Mouse (Mus musculus) midbrain, postnatal 0 days (tissue): Measurements from ENCODE around the gene Gse1. TPM values are rescaled to one million over a fixed set of nuclear protein-coding genes. Genes with fewer than 3 reads are reported as not detected.

Source experiments
- ATAC-seq: fragments of 200-750 bp; cut with Nextera tagmentation; 2 replicates; pipeline ENCODE4 v1.8.0; 2017; ENCODE audit warnings: moderate number of reproducible peaks, mild to moderate bottlenecking, moderate TSS enrichment, moderate library complexity; ENCODE audit not compliant: low FRiP score
- DNase-seq: peaks from one replicate; pipeline ENCODE4 v3.0.0-alpha.2; 2015; ENCODE audit warnings: low spot score
- H3K27ac ChIP-seq: fragments of 300-500 bp; sonication (generic); 2 replicates; pipeline ENCODE4 v1.5.1; 2014; ENCODE audit warnings: low read depth, mild to moderate bottlenecking, low read length, mixed read lengths
- H3K27me3 ChIP-seq: fragments of 300-500 bp; sonication (generic); 2 replicates; pipeline ENCODE4 v1.6.1; 2014; ENCODE audit warnings: low read length, control low read depth, mixed read lengths; ENCODE audit not compliant: insufficient read depth
- H3K36me3 ChIP-seq: fragments of 300-500 bp; sonication (generic); 2 replicates; pipeline ENCODE4 v1.6.1; 2014; ENCODE audit warnings: low read length, control low read depth, mixed read lengths; ENCODE audit not compliant: insufficient read depth
- H3K4me1 ChIP-seq: fragments of 300-500 bp; sonication (generic); 2 replicates; pipeline ENCODE4 v1.6.1; 2014; ENCODE audit warnings: mild to moderate bottlenecking, control low read depth, antibody characterized with exemption, low read length, mixed read lengths; ENCODE audit not compliant: insufficient read depth
- H3K4me2 ChIP-seq: fragments of 300-500 bp; sonication (generic); 2 replicates; pipeline ENCODE4 v1.6.1; 2014; ENCODE audit warnings: low read depth, mild to moderate bottlenecking, low read length, mixed read lengths; ENCODE audit not compliant: poor library complexity, severe bottlenecking
- H3K4me3 ChIP-seq: fragments of 300-500 bp; sonication (generic); 2 replicates; pipeline ENCODE4 v1.5.1; 2014; ENCODE audit warnings: low read depth, mild to moderate bottlenecking, low read length, moderate library complexity
- H3K9ac ChIP-seq: fragments of 300-500 bp; sonication (generic); replicated peaks from 2 replicates; pipeline ENCODE4 v1.6.1; 2014; ENCODE audit warnings: mild to moderate bottlenecking, low read length, moderate library complexity, mixed read lengths; ENCODE audit not compliant: poor library complexity, severe bottlenecking
- H3K9me3 ChIP-seq: fragments of 300-500 bp; sonication (generic); 2 replicates; pipeline ENCODE4 v1.6.1; 2016; ENCODE audit warnings: low read length, control low read depth
- CTCF ChIP-seq: IDR thresholded peaks from 2 replicates; pipeline ENCODE4 v1.5.1; 2016; ENCODE audit warnings: antibody characterized with exemption, mild to moderate bottlenecking
- WGBS: fragments of 180-500 bp; shearing (Covaris S2); extraction: QIAGEN DNeasy Blood & Tissue Kit; methylation state at CpG from one replicate; pipeline ENCODE4 v1.1.7; 2014; 5-methylcytosine and 5-hydroxymethylcytosine counted together
- polyA plus RNA-seq: library from polyadenylated mRNA; unstranded; fragments of >200 nt; fragmentation: Nextera tagmentation; extraction: Ambion mirVana; gene quantifications from 2 replicates; pipeline ENCODE4 v1.2.1, GENCODE M21; 2015
- total RNA-seq: library from RNA; depleted of rRNA; stranded (reverse); fragments of >200 nt; gene quantifications from 2 replicates; pipeline ENCODE4 v1.2.3, GENCODE M21; 2014

Gse1 gene
- total and polyA plus RNA-seq, 2 experiments from 2014 or later = 12.4 to 51.3 TPM

DNA sequence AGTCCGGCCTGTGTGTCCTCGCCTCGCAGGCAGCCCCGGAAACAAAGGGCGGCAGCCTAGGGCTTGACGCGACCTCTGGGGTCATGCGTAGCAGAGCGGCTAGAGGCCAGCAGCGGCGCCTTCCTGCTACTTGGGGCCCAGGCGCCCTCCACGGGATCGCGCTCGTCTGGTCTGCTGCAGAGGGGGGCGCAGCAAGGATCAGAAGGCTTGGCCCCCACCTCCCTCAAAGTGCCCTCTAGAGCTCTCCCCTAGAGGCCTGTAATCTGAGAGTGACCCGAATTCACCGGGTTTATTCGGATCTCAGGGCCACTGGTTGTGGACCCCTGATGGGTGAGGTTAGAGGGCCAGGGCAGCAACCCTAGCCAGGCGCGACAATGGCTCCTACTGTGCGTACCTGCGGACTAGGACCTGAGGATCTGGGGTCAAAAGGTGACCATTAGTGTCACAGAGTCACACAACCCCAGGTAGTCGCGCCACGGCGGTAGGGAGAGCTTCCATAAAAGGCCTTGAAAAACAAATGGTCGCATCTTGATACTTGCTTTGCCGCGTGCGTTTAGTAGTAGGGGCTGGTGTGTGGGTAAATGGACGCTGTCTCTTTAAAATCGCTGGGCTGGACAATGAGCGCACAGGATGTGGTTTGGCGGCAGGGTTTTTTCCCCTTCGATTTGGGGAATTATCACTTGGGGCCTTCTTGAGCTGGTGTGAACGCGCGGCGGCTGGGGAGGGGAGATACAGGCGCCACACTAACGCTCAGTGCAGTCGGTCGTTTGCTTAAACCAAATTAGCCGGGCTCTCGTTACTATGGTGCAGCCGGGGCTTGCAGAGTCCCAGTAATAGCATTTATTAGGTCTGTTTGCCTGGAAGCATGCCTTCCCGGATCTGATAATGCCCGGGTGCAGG lies 258.5 kb downstream of the Gse1 start:
- Histone ChIP-seq H3K4me2 (peak overlapping the region; percentile 97), H3K27ac (peak overlapping the region; percentile 98), H3K27me3 (no peaks in the 10 kb centered on the region), H3K4me1 (peaks cover 20% of the 10 kb centered on the region), H3K4me3 (peak overlapping the region; percentile 90), H3K36me3 (no peaks in the 10 kb centered on the region), H3K9me3 (no peaks in the 10 kb centered on the region), H3K9ac (peak overlapping the region; percentile 92)
- DNase-seq = peak; percentile 84
- 5% methylated on average over 49 of the region's 50 CpGs for WGBS
- ATAC-seq = 0 out of 2 replicates have a peak, but pooled peaks have one; percentile 6
- 0 out of 2 replicates have a peak, but pooled peaks have one; percentile 4 for TF ChIP-seq CTCF

DNA sequence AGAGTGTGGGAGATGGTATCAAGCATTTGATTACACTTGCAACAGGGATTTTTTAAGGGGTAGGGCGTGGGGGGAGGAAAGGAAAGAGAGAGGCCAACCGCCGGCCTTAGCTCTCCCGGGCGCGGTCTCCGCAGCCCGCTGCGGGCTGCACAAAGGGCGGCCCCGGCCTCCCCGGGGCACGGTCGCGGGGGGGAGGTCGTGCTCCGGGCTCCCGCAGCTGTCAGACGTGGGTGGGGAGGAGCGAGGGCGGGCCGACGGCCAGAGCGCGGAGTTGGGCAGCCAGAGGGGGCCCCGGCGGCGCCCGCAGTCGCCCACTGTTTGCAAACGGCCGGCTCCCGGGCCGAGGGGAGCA lies 259.1 kb downstream of the Gse1 start:
- no peak for TF ChIP-seq CTCF
- DNase-seq (no peak), ATAC-seq (peak; percentile 8; the same call in 1 of the 2 replicates)
- Histone ChIP-seq H3K27me3 (no peaks in the 10 kb centered on the region), H3K4me2 (peak overlapping the region; percentile 97), H3K9ac (peak overlapping the region; percentile 92), H3K4me3 (peak overlapping the region; percentile 90), H3K36me3 (no peaks in the 10 kb centered on the region), H3K4me1 (peaks cover 26% of the 10 kb centered on the region), H3K27ac (peak overlapping the region; percentile 98), H3K9me3 (no peaks in the 10 kb centered on the region)
- WGBS = 0% methylated on average over 32 of the region's 34 CpGs

DNA sequence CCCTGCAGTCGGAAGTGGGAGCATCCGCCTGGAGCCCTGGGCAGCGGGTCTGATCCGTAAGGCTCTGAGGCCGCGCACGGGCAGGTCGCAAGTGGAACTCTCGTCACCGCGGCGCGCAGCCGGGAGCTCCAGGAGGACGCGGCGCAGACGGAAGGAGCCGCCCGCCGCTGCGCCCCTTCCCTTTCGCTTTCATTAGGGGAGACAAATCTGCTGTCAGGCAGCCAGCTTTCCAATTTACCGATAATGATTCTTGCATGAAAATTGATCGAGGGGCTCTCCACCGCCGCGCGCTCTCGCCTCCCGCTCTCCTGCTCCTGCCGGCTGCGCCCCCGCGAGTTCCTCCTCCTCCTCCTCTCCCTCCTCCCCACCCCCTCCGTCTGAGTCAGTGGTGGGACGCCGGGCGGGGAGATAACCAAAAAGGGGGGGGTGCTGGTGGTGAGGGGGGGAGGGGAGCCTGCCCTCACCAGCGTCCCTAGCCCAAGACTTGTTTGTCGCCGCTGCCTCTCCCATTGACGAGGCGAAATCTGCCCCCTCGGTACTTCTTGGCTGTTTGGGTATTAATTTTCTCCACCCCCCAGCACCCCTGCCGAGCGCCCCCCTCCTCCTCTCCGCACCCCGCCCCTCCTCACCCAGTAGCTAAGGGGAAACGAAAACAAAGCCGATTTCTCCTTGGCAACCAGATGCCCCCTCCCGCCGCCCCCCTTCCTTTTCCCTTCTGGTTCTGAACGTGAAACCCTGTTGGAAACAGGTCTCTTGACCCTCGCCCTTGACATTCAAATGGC lies 259.7 kb downstream of the Gse1 start:
- TF ChIP-seq CTCF = no peak

DNA sequence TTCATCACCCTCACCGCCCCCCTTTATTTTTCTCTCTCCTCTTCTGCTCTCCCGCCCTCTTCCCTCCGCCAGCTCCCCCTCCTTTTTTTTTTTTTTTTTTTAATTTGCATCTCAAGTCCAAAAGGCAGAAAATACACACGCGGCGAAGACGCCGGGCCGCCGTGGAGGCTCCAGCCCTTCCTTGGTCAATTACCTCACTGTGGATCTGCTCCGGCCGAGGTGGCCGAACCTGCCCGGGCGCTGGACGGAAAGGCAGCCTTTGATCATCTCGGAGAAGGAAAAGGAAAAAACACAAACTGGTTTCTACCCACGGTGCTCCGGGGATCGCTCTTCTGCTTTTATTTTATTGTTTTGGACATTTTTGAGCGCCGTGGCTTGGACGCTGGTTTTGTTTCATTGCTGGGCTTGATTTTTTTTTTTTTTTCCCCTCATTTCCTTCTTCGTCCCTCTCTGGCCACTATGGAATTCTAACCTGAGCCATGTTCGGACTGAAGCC lies 260.4 kb downstream of the Gse1 start:
- Histone ChIP-seq H3K27ac (peak overlapping the region; percentile 98), H3K9ac (peak overlapping the region; percentile 92), H3K4me3 (peak overlapping the region; percentile 90), H3K36me3 (no peaks in the 10 kb centered on the region), H3K27me3 (no peaks in the 10 kb centered on the region), H3K9me3 (no peaks in the 10 kb centered on the region), H3K4me2 (peak overlapping the region; percentile 97), H3K4me1 (peaks cover 38% of the 10 kb centered on the region)
- WGBS = 1% methylated on average over 24 of the region's 25 CpGs
- ATAC-seq = no peak
- no peak for TF ChIP-seq CTCF
- peak; percentile 41 for DNase-seq

More for the DNA sequence above, 259.7 kb downstream of the Gse1 start:
- H3K36me3 ChIP-seq = no peaks in the 10 kb centered on the region
- H3K4me2 ChIP-seq = peak overlapping the region; percentile 97
- H3K27ac ChIP-seq = peak overlapping the region; percentile 98
- H3K4me1 ChIP-seq = peaks cover 31% of the 10 kb centered on the region
- H3K27me3 ChIP-seq = no peaks in the 10 kb centered on the region
- WGBS = under 1% methylated on average over 49 of the region's 55 CpGs
- H3K9ac ChIP-seq = peak overlapping the region; percentile 92
- ATAC-seq = peak; percentile 41; the same call in 1 of the 2 replicates
- peak; percentile 83 for DNase-seq
- H3K9me3 ChIP-seq = no peaks in the 10 kb centered on the region
- H3K4me3 ChIP-seq = peak overlapping the region; percentile 90

DNA sequence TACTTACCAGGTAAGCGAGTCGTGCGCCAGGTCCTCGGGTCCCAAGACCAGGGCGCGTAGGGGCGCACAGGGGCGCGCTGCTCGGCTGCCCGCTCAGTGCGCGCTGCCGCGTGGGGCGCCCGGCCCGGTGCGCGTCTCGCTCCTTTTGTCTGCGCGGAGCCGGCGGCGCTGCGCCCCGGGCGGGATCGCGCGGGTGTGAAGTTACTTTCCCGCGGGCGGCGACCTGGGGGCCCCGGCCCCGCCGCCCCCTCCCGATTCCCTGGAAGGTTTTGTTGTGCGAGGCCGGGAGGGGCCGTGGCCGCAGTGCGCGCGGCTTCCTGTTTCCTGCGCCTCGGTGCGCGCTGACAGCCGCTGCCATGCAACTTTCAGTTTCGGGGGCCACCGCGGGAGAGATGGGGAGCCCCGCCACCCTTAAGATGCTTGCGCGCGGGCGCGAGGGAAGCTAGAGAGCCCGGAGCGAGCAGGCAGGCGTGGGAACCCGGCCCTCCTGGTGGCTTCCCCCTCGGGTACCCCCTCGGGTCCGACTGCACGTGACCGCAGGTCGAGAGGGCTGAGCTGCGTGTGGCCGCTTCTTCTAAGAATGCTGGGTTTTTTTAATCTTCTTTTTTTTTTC lies 261.0 kb downstream of the Gse1 start:
- WGBS = under 1% methylated on average over 65 of the region's 73 CpGs
- no peaks in the 10 kb centered on the region for H3K27me3 ChIP-seq
- peaks cover 39% of the 10 kb centered on the region for H3K4me1 ChIP-seq
- H3K27ac ChIP-seq = peak overlapping the region; percentile 98
- peak overlapping the region; percentile 92 for H3K9ac ChIP-seq
- ATAC-seq (no peak), DNase-seq (no peak)
- peak overlapping the region; percentile 97 for H3K4me2 ChIP-seq
- no peaks in the 10 kb centered on the region for H3K36me3 ChIP-seq
- H3K4me3 ChIP-seq = peak overlapping the region; percentile 90
- no peak for TF ChIP-seq CTCF
- H3K9me3 ChIP-seq = no peaks in the 10 kb centered on the region
